Mouse (Mus musculus) lung, adult 2 months (tissue): Measurements from ENCODE around the gene Uso1. TPM values are rescaled to one million over a fixed set of nuclear protein-coding genes. Genes with fewer than 3 reads are reported as not detected.
"Not testable (repeated sequence)": the region's sequence is repeated elsewhere in the genome, so short reads cannot be mapped to it uniquely, and the experiment has no call there.

Experiments
- DNase-seq: peaks from one replicate; pipeline ENCODE4 v3.0.0; 2022
- H3K4me1 ChIP-seq: fragments of 200-500 bp; 2 replicates; pipeline ENCODE4 v1.6.1; 2011; ENCODE audit warnings: low read length; ENCODE audit not compliant: control insufficient read depth, insufficient read depth
- H3K4me3 ChIP-seq: fragments of 200-500 bp; replicated peaks from 2 replicates; pipeline ENCODE3; 2011; ENCODE audit warnings: low read depth, mild to moderate bottlenecking, control low read depth, low read length; ENCODE audit errors: extremely low read depth
- CTCF ChIP-seq: fragments of 200-500 bp; IDR thresholded peaks from 2 replicates; pipeline ENCODE4 v1.5.1; 2011; ENCODE audit warnings: mild to moderate bottlenecking, low read length, control low read depth; ENCODE audit not compliant: insufficient read depth
- POLR2A ChIP-seq: fragments of 200-500 bp; IDR thresholded peaks from 2 replicates; pipeline ENCODE4 v1.6.1; 2011; ENCODE audit warnings: low read depth, mild to moderate bottlenecking, control low read depth, low read length, borderline replicate concordance; ENCODE audit errors: extremely low read depth
- WGBS: fragments of 180-500 bp; shearing (Covaris S2); methylation state at CpG from one replicate; pipeline ENCODE4 v1.1.7; 2018; 5-methylcytosine and 5-hydroxymethylcytosine counted together
- polyA plus RNA-seq: library from polyadenylated mRNA; depleted of rRNA; stranded (reverse); fragments of >200 nt; gene quantifications from 2 replicates; pipeline ENCODE4 v1.2.3, GENCODE M21; 2012

The Uso1 gene
- polyA plus RNA-seq, 1 experiment, result 19.1 TPM

GRCm38 (mm10) chr5:92121636-92122035 lies 16.1 kb upstream of the Uso1 start:
- Histone ChIP-seq H3K4me3 (no peak overlapping the region), H3K4me1 (no peaks in the 10 kb centered on the region)
- TF ChIP-seq POLR2A (no peak), CTCF (no peak)
- 55% methylated on average over 4 of the region's 4 CpGs for WGBS
- no peak for DNase-seq

GRCm38 (mm10) chr5:92125446-92125845 lies 12.3 kb upstream of the Uso1 start:
- DNase-seq, result no peak
- WGBS, result 84% methylated on average over 3 of the region's 3 CpGs
- Histone ChIP-seq H3K4me1 (no peaks in the 10 kb centered on the region), H3K4me3 (no peak overlapping the region)
- TF ChIP-seq CTCF (no peak), POLR2A (no peak)

- 46% methylated on average over 9 of the region's 9 CpGs for WGBS
- TF ChIP-seq CTCF (no peak), POLR2A (no peak)
- no peak for DNase-seq
- Histone ChIP-seq H3K4me1 (no peaks in the 10 kb centered on the region), H3K4me3 (no peak overlapping the region)
Measured at GRCm38 (mm10) chr5:92127141-92127625, 10.6 kb upstream of the Uso1 start.

- H3K4me1 ChIP-seq, result no peaks in the 10 kb centered on the region
- no peak for DNase-seq
- no peak overlapping the region for H3K4me3 ChIP-seq
- 86% methylated on average over 10 of the region's 10 CpGs for WGBS
- TF ChIP-seq CTCF (no peak), POLR2A (no peak)
Measured at GRCm38 (mm10) chr5:92127751-92128150, 10.0 kb upstream of the Uso1 start.

GRCm38 (mm10) chr5:92128570-92128969 lies 9.2 kb upstream of the Uso1 start:
- no peak overlapping the region for H3K4me3 ChIP-seq
- H3K4me1 ChIP-seq, result no peaks in the 10 kb centered on the region
- 22% methylated on average over 8 of the region's 8 CpGs for WGBS
- TF ChIP-seq CTCF (no peak), POLR2A (no peak)
- no peak for DNase-seq

GRCm38 (mm10) chr5:92129321-92129768 lies 8.4 kb upstream of the Uso1 start:
- H3K4me1 ChIP-seq, result no peaks in the 10 kb centered on the region
- no peak for DNase-seq
- no peak overlapping the region for H3K4me3 ChIP-seq
- WGBS, result 100% methylated on average over 1 of the region's 1 CpGs
- no peak for TF ChIP-seq POLR2A
- no peak for TF ChIP-seq CTCF

GRCm38 (mm10) chr5:92130040-92130682 lies 7.6 kb upstream of the Uso1 start:
- WGBS, result 86% methylated on average over 6 of the region's 6 CpGs
- no peak for DNase-seq
- Histone ChIP-seq H3K4me3 (no peak overlapping the region), H3K4me1 (no peaks in the 10 kb centered on the region)
- TF ChIP-seq POLR2A, result no peak
- TF ChIP-seq CTCF, result no peak

GRCm38 (mm10) chr5:92132127-92132526 lies 5.6 kb upstream of the Uso1 start:
- WGBS, result 96% methylated on average over 4 of the region's 4 CpGs
- H3K4me1 ChIP-seq, result no peaks in the 10 kb centered on the region
- DNase-seq, result no peak
- TF ChIP-seq POLR2A, result no peak
- no peak for TF ChIP-seq CTCF
- H3K4me3 ChIP-seq, result no peak overlapping the region

GRCm38 (mm10) chr5:92133006-92133405 lies 4.7 kb upstream of the Uso1 start:
- not testable (repeated sequence) for H3K4me1 ChIP-seq, H3K4me3 ChIP-seq, DNase-seq
- 55% methylated on average over 4 of the region's 4 CpGs for WGBS

- no peak for DNase-seq
- Histone ChIP-seq H3K4me1 (peaks cover 10% of the 10 kb centered on the region), H3K4me3 (no peak overlapping the region)
- no peak for TF ChIP-seq POLR2A
- TF ChIP-seq CTCF, result no peak
- 83% methylated on average over 3 of the region's 3 CpGs for WGBS
Measured at GRCm38 (mm10) chr5:92134934-92135333, 2.8 kb upstream of the Uso1 start.
